Mouse (Mus musculus) cerebellum, adult 2 months (tissue): Measurements from ENCODE around the gene Gpr155.

Experiments
- CTCF ChIP-seq: fragments of 200-500 bp; IDR thresholded peaks from 2 replicates; pipeline ENCODE4 v1.5.1; 2011; ENCODE audit warnings: low read depth, mild to moderate bottlenecking, control low read depth, low read length, moderate library complexity, borderline replicate concordance; ENCODE audit not compliant: insufficient read depth
- POLR2A ChIP-seq: fragments of 200-500 bp; IDR thresholded peaks from 2 replicates; pipeline ENCODE4 v1.6.1; 2011; ENCODE audit warnings: low read length, control low read depth, borderline replicate concordance; ENCODE audit not compliant: insufficient read depth

DNA sequence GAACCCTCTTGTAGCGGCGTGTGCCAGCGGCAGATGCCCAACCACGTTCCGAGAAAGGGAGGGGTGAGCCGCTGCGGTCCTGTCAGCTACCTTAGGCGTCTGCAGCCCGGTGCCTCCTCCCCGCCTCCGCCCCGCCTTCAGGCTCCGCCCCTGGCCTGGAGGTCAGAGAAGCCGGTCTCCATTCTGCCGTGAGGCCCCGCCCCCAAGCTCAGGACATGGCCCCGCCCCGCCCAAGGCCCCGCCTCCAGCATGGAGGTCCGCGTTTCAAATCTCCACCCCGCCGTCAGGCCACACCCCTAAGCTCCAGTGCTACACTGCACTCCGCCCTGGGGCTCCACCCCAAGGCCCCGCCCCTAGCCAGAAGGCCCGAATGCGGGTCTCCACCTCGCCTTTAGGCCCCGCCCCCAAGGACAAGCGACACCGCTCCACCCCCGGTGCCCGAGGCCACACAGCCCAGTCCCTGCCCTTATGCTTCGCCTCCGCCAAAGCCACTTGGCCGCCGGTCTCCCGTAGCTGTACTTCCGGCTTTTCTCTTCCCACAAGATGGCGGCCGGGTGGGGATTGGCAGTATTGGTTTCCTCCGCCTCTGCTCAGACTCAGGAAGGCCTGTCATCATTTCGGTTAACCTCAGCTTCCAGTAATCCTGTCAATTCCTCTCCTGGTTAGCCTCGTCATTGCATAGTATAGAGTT is at the start of gene Gpr155:
- TF ChIP-seq POLR2A (peak; percentile 58), CTCF (no peak)
